Mouse (Mus musculus) liver, adult 2 months (tissue): ENCODE data around the gene Plcb4.

Experiments
- CTCF ChIP-seq: fragments of 200-500 bp; IDR thresholded peaks from 2 replicates; pipeline ENCODE4 v1.5.1; 2011; ENCODE audit warnings: low read depth, low read length, control low read depth
- POLR2A ChIP-seq: fragments of 200-500 bp; IDR thresholded peaks from 2 replicates; pipeline ENCODE4 v1.6.1; 2011; ENCODE audit warnings: low read length, control low read depth; ENCODE audit not compliant: insufficient read depth; ENCODE audit errors: extremely low read depth

DNA sequence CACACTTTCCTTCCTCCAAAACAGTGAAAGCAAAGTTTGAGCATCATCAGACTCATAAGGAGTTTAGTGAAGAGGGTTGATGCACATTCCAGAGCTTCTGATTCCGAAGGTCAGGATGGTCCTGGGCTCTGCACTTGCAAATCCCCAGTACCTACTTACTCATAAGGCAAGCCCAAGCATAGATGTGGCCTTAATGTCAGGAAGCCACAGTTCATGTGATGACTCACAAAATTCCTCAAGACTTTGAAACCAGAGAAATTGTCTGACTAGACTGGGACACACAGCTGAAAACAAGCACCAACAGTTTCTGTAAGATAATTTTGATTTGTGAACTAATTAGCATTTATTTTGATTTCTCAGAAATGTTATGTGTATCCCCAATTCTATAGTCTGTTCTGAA is 42.7 kb upstream of the Plcb4 start:
- TF ChIP-seq POLR2A, result no peak
- TF ChIP-seq CTCF, result no peak
